Mouse (Mus musculus) cerebellum, adult 2 months (tissue): ENCODE results near the gene Wasf2.

Experiments used
- CTCF ChIP-seq: fragments of 200-500 bp; IDR thresholded peaks from 2 replicates; pipeline ENCODE4 v1.5.1; 2011; ENCODE audit warnings: low read depth, mild to moderate bottlenecking, control low read depth, low read length, moderate library complexity, borderline replicate concordance; ENCODE audit not compliant: insufficient read depth
- POLR2A ChIP-seq: fragments of 200-500 bp; IDR thresholded peaks from 2 replicates; pipeline ENCODE4 v1.6.1; 2011; ENCODE audit warnings: low read length, control low read depth, borderline replicate concordance; ENCODE audit not compliant: insufficient read depth

GRCm38 (mm10) chr4:133104194-133104569, 26.1 kb upstream of the Wasf2 start:
- TF ChIP-seq CTCF (no peak), POLR2A (peak; percentile 8; the same call in 1 of the 2 replicates)
